In the genomic region with DNA sequence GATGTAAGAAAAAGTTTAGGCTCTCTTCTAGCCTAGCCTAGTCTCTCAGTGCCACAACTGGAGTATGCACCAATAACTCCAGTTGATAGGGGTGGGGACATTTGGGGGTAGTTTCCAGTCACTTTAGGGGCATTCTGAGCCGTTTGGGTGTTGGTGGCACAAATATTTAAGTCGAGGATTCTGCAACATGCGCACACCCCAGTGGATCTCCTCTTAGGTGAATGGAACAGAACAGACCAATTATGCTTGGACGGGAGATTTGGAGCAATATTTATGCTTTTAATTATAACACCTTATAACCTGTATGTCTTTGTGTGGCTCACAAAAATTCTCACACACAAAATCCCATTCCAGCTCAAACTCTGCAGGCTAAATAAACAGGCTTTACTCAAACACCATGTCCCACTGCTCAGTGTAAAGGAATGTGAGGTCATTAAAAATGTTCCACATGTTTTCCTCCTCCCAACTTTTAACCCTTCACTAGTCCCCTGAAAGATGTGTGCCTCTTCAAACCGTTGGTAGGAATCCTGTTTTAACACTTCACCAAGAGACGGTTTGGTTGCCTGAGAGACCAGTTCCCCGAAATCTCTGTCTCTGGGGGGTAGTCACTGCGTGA, we compare ENCODE assay signal across 17 mouse cellular contexts. TPM values are rescaled to one million over a fixed set of nuclear protein-coding genes. Genes with fewer than 3 reads are reported as not detected.
DNase-seq lines count a peak whose midpoint lies in the region; ATAC-seq lines count a peak whose summit lies in the region.
"Had no signal": no experiment of that assay in that cellular context is flagged by ENCODE, and none has a peak within 500 bp of the region (broad histone marks: within the 10 kb centered on the region; RNA-seq: fewer than 3 reads in every experiment).

No protein-coding gene starts in this region.

- H3K4me2 ChIP-seq in heart, embryonic 11.5 days: no peak overlapping the region
- no peak overlapping the region for H3K4me2 ChIP-seq in kidney, embryonic 16.5 days (replicated peaks; ENCODE audit: low read depth, low read length)
- no peak overlapping the region for H3K4me2 ChIP-seq in limb, embryonic 12.5 days
- H3K4me2 ChIP-seq: forebrain, embryonic 15.5 days had no signal

- DNase-seq in heart, postnatal 14 days: no peak
- no peak for DNase-seq in kidney, adult 8-10 months
- peak; percentile 35 for DNase-seq in embryo, embryonic 11.5 days (ENCODE audit: low read depth, low spot score)
- no peak for DNase-seq in thymus, postnatal 36 days
- DNase-seq in cerebellum, adult 9-10 months: no peak
- DNase-seq: B cell, adult 2 months; cerebellum, postnatal 25 days; kidney, postnatal 36 days; thymus, adult 2 months had no signal

- H3K4me1 ChIP-seq in heart, embryonic 11.5 days (ENCODE audit: control insufficient read depth, insufficient read depth, low read length): peaks cover 17% of the 10 kb centered on the region
- peaks cover 60% of the 10 kb centered on the region for H3K4me1 ChIP-seq in kidney, embryonic 16.5 days (ENCODE audit: insufficient read depth, low read length)
- peaks cover 76% of the 10 kb centered on the region for H3K4me1 ChIP-seq in limb, embryonic 12.5 days (replicated peaks)
- H3K4me1 ChIP-seq: forebrain, embryonic 15.5 days had no signal

- intact Hi-C loops in heart, postnatal 14 days (cut with DNase I): no loop called here

- no peak overlapping the region for H3K4me3 ChIP-seq in heart, embryonic 11.5 days (ENCODE audit: low read depth, low read length)
- no peak overlapping the region for H3K4me3 ChIP-seq in kidney, embryonic 16.5 days (ENCODE audit: low read length)
- no peak overlapping the region for H3K4me3 ChIP-seq in limb, embryonic 12.5 days (replicated peaks)
- H3K4me3 ChIP-seq: forebrain, embryonic 15.5 days; left cerebral cortex, adult 2 months; myocyte had no signal

- no peak overlapping the region for H3K9ac ChIP-seq in heart, embryonic 11.5 days (ENCODE audit: low read depth, low read length)
- 0 out of 2 replicates have a peak overlapping the region, but pooled peaks have one; percentile 35 for H3K9ac ChIP-seq in kidney, embryonic 16.5 days (replicated peaks; ENCODE audit: low read length)
- H3K9ac ChIP-seq in limb, embryonic 12.5 days (replicated peaks): no peak overlapping the region
- H3K9ac ChIP-seq: forebrain, embryonic 15.5 days had no signal

- H3K27me3 ChIP-seq in heart, embryonic 11.5 days (ENCODE audit: control insufficient read depth, insufficient read depth, low read length): no peaks in the 10 kb centered on the region
- no peaks in the 10 kb centered on the region for H3K27me3 ChIP-seq in kidney, embryonic 16.5 days (ENCODE audit: insufficient read depth, low read length)
- H3K27me3 ChIP-seq in limb, embryonic 12.5 days: no peaks in the 10 kb centered on the region
- H3K27me3 ChIP-seq: forebrain, embryonic 15.5 days had no signal

- ATAC-seq in heart, embryonic 11.5 days (replicated peaks; ENCODE audit: insufficient number of reproducible peaks, low FRiP score, low TSS enrichment): no peak
- peak; percentile 57; the same call in 1 of the 2 replicates for ATAC-seq in kidney, embryonic 16.5 days (ENCODE audit: low FRiP score, low TSS enrichment)
- ATAC-seq in limb, embryonic 12.5 days (ENCODE audit: insufficient number of reproducible peaks, insufficient read depth, low FRiP score, low TSS enrichment, low read depth): peak; percentile 78
- ATAC-seq: forebrain, embryonic 15.5 days had no signal

- H3K27ac ChIP-seq in heart, embryonic 11.5 days (ENCODE audit: low read depth, low read length): peak overlapping the region; percentile 50; the same call in 1 of the 2 replicates
- H3K27ac ChIP-seq in kidney, embryonic 16.5 days (ENCODE audit: low read length): peak overlapping the region; percentile 88
- peak overlapping the region; percentile 98 for H3K27ac ChIP-seq in limb, embryonic 12.5 days
- H3K27ac ChIP-seq: forebrain, embryonic 15.5 days; left cerebral cortex, adult 2 months had no signal

- no peaks in the 10 kb centered on the region for H3K36me3 ChIP-seq in heart, embryonic 11.5 days (ENCODE audit: control insufficient read depth, insufficient read depth, low read length)
- no peaks in the 10 kb centered on the region for H3K36me3 ChIP-seq in kidney, embryonic 16.5 days (ENCODE audit: insufficient read depth, low read length)
- H3K36me3 ChIP-seq in limb, embryonic 12.5 days: peaks cover 4% of the 10 kb centered on the region; the same call in 1 of the 2 replicates

- 52% methylated on average over 8 of the region's 8 CpGs for WGBS in heart, embryonic 11.5 days (ENCODE audit: insufficient replicate concordance)
- WGBS in kidney, embryonic 16.5 days: 35% methylated on average over 8 of the region's 8 CpGs
- 9% methylated on average over 8 of the region's 8 CpGs for WGBS in limb, embryonic 12.5 days

- no peaks in the 10 kb centered on the region for H3K9me3 ChIP-seq in heart, embryonic 11.5 days (replicated peaks; ENCODE audit: control insufficient read depth, low read length)
- H3K9me3 ChIP-seq in kidney, embryonic 16.5 days (ENCODE audit: low read length): no peaks in the 10 kb centered on the region
- no peaks in the 10 kb centered on the region for H3K9me3 ChIP-seq in limb, embryonic 12.5 days
- H3K9me3 ChIP-seq: forebrain, embryonic 15.5 days had no signal

RNA-seq across cellular contexts. Expression of gene 4930558K02Rik, which starts 35.9 kb away (rescaled TPM):
- not detected in 2 replicates for polyA plus RNA-seq in heart, embryonic 11.5 days (2014; fragmentation: Nextera tagmentation; extraction: Ambion mirVana)
- not detected for total RNA-seq in heart, postnatal 14 days (2021)
- polyA plus RNA-seq in kidney, embryonic 16.5 days (2015; fragmentation: Nextera tagmentation; extraction: Ambion mirVana): not detected in 2 replicates
- not detected in 2 replicates for polyA plus RNA-seq in limb, embryonic 12.5 days (2016; fragmentation: Nextera tagmentation; extraction: Ambion mirVana)
- total RNA-seq: granulocyte monocyte progenitor cell, adult 5-6 weeks; left cerebral cortex, adult 2 months had no signal
- polyA plus RNA-seq: myocyte; small intestine, adult 2 months; thymus, adult 2 months had no signal

RNA-seq across cellular contexts. Expression of gene Pigc, which starts 46.4 kb away (rescaled TPM):
- polyA plus RNA-seq in heart, embryonic 11.5 days (2014; fragmentation: Nextera tagmentation; extraction: Ambion mirVana): 25.8 and 29.8 TPM in 2 replicates
- 10 to 100 TPM; 17.6 to 21.6 TPM for total RNA-seq in heart, postnatal 14 days (2021)
- 42.5 and 46.7 TPM in 2 replicates for polyA plus RNA-seq in kidney, embryonic 16.5 days (2015; fragmentation: Nextera tagmentation; extraction: Ambion mirVana)
- 43.2 and 45.9 TPM in 2 replicates for polyA plus RNA-seq in limb, embryonic 12.5 days (2016; fragmentation: Nextera tagmentation; extraction: Ambion mirVana)
